Mouse (Mus musculus): Measurements from ENCODE around the gene Plaur. TPM values are rescaled to one million over a fixed set of nuclear protein-coding genes. Genes with fewer than 3 reads are reported as not detected.
A peak's percentile ranks its signal among the peaks of the same experiment; 100 is the strongest.

Plaur gene
- polyA plus RNA-seq (2015; fragmentation: Nextera tagmentation; extraction: Ambion mirVana), result 14.4 and 15.3 TPM in 2 replicates

DNA sequence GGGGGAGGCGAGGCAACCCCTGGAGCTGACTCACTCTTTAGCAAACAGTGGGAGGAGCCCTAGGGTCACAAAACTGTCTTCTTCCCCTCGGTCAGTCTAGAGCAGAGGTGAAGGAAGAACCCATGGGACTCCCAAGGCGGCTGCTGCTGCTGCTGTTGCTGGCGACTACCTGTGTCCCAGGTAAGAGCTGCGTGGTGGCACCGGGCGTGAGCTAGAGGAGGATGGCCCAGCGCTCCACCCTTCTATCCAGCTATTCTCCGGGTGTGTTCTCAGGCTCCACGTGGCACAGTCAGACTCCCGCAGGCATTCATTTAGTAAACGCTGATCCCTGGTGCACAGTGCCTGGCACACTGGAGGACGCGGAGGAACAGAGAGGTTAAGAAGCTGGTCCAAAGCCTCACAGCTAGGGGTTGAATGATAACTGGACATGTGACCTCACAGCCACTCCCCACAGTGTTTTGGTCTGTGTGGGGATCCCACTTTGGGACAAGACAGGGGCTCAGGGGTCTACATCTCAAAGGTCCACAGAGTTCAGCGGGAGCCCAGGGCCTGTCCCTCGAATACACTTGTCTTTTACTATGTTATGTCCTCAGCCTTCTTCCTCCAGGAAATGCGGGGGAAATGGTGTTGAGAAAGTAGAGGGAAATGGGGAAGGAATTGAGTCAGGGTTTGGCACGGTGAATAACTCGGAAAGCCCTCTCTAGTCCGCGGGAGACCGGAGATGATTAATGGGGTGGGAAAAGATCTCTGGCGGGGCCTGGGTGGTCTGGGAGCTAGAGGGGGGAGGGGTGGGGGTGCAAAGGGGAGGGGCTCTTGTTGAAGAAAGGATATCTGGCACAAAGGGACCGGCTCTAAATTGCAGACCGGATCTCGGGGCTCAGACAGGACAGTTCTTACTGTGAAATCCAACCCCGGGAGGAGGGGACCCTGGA lies at the start of gene Plaur:
Plaur (plus strand) TSS at position 97 of the 932 bp plus-strand sequence.
- Histone ChIP-seq H3K9ac (peak within 1 kb of the TSS; percentile 47; the same call in 1 of the 2 replicates), H3K36me3 (0 out of 2 replicates have a peak, but pooled peaks cover 8% of the 10 kb centered on the region), H3K4me3 (replicated peaks) (peak within 1 kb of the TSS; percentile 43), H3K4me2 (peak within 1 kb of the TSS; percentile 62), H3K27me3 (no peaks in the 10 kb centered on the region), H3K4me1 (peaks cover 39% of the 10 kb centered on the region), H3K27ac (peak within 1 kb of the TSS; percentile 87), H3K9me3 (replicated peaks) (no peaks in the 10 kb centered on the region)
- peak; percentile 72 for ATAC-seq (replicated peaks; ENCODE audit: low FRiP score)
- WGBS, result 4% methylated on average over 27 of the region's 27 CpGs

DNA sequence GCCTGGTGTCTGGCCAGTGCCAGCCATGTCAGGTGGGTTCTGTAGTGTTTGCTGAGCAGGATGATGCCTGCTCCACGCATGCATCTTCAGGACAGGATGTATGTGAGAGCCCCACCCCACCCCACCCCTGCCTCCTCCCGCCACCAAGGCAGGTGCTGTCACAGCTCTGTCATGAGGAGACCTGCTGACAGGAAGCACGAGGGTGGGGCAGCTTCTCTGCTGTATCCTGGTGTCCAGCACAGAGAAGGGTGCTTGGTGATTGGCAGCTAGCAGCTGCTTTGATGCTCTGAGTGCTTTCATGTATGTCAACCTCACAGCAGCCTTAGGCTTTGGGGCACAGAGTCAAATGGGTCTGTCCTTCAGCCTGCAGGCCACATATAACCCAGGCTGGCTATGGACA lies 48.7 kb upstream of the Plaur start:
- Histone ChIP-seq H3K4me2 (no peak overlapping the region), H3K4me3 (replicated peaks) (no peak overlapping the region), H3K36me3 (peaks cover 18% of the 10 kb centered on the region), H3K27me3 (no peaks in the 10 kb centered on the region), H3K27ac (no peak overlapping the region), H3K4me1 (peaks cover 6% of the 10 kb centered on the region; the same call in 1 of the 2 replicates), H3K9ac (no peak overlapping the region), H3K9me3 (replicated peaks) (no peaks in the 10 kb centered on the region)
- no peak for ATAC-seq (replicated peaks; ENCODE audit: low FRiP score)
- WGBS, result 79% methylated on average over 3 of the region's 3 CpGs

DNA sequence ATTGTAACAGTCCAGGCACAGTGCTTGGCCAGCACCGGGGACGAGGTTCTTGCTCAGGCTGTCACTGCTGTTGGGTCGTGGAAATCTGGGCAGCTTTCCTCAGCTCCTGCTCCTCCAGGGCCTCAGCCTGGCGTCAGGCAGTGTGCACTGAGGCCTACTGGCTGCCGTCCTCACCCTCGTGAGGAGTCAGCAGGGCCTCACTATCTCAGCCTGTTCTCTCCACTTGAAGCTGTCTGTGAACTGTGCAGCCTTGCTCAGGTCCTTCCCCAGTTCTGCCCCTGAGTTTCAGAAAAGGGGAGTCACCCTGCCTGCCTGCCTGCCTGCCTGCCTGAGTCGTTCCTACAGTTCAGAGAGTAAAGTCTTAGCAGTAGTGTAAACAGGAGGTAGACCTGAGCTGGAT lies 47.0 kb upstream of the Plaur start:
- 82% methylated on average over 7 of the region's 7 CpGs for WGBS
- H3K4me1 ChIP-seq, result no peaks in the 10 kb centered on the region
- H3K27me3 ChIP-seq, result no peaks in the 10 kb centered on the region
- H3K36me3 ChIP-seq, result peaks cover 21% of the 10 kb centered on the region
- no peak overlapping the region for H3K27ac ChIP-seq
- no peaks in the 10 kb centered on the region for H3K9me3 ChIP-seq (replicated peaks)
- no peak for ATAC-seq (replicated peaks; ENCODE audit: low FRiP score)
- no peak overlapping the region for H3K4me2 ChIP-seq
- no peak overlapping the region for H3K9ac ChIP-seq
- no peak overlapping the region for H3K4me3 ChIP-seq (replicated peaks)

DNA sequence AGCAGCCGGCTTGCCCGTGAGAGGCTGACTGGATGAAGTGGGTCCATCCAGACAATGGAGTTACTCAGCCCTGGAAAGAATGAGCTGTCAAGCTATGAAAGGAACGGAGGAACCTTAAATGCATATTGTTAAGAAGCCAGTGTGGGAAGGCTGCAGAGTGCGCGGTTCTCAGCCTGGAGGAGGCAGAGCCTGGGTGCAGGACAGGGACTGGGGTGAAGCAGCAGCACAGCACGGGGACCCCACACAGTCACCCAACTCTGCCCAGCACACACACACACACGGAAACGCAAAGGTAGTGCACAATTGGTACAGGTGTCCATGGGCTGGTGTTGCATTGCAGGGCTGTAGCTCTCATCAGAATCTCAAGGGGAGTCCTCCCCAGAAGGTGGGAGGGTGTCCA lies 42.7 kb upstream of the Plaur start:
- no peak for ATAC-seq (replicated peaks; ENCODE audit: low FRiP score)
- 90% methylated on average over 8 of the region's 8 CpGs for WGBS

DNA sequence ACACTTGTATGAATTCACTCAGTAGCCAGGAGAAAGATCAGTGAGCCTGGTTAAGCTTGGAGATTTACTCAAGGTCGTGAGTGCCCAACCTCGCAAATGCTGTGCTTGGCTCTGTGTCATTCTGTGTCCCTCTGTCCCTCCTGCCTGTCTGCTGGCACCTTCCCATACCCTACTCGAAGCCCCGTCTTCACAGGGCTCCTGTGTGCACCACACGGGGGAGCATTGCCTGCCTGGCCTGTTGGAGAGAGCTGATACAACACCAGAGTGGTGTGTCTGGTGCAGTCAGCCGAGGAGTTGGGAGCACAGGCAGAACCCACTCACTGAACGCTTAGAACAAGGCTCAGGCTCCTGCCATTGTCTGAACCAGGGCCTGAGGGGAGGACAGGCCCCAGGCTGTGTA lies 40.6 kb upstream of the Plaur start:
- no peaks in the 10 kb centered on the region for H3K27me3 ChIP-seq
- no peak overlapping the region for H3K4me2 ChIP-seq
- H3K4me1 ChIP-seq, result peaks cover 9% of the 10 kb centered on the region
- no peak overlapping the region for H3K4me3 ChIP-seq (replicated peaks)
- WGBS, result 75% methylated on average over 7 of the region's 7 CpGs
- H3K36me3 ChIP-seq, result peaks cover 31% of the 10 kb centered on the region
- no peak for ATAC-seq (replicated peaks; ENCODE audit: low FRiP score)
- no peak overlapping the region for H3K27ac ChIP-seq
- H3K9me3 ChIP-seq (replicated peaks), result no peaks in the 10 kb centered on the region
- no peak overlapping the region for H3K9ac ChIP-seq

More for the DNA sequence above, 42.7 kb upstream of the Plaur start:
- Histone ChIP-seq H3K36me3 (peaks cover 37% of the 10 kb centered on the region), H3K4me1 (peaks cover 8% of the 10 kb centered on the region), H3K9me3 (replicated peaks) (no peaks in the 10 kb centered on the region), H3K27me3 (no peaks in the 10 kb centered on the region), H3K4me3 (replicated peaks) (no peak overlapping the region), H3K4me2 (no peak overlapping the region), H3K9ac (no peak overlapping the region), H3K27ac (no peak overlapping the region)

DNA sequence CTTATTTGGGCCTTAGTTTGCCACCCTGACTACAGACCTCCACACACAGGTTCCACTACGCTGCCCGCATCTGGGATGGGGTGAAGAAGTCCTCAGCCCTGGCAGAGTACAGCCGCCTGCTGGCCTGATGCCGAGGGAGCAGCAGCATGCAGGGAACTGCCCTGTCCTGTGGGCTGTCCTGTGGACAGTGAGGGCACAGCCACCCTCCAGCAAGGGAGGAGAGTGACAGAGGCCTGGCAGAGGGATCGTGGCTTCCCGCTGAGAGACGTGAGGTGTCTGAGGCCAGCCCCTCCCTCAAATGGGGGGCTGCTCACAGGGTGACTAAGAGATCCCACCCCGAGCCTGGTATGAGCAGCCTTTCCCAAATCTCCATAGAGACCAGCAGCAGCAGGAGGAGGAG lies 40.0 kb upstream of the Plaur start:
- no peaks in the 10 kb centered on the region for H3K27me3 ChIP-seq
- H3K27ac ChIP-seq, result no peak overlapping the region
- no peaks in the 10 kb centered on the region for H3K9me3 ChIP-seq (replicated peaks)
- H3K36me3 ChIP-seq, result peaks cover 30% of the 10 kb centered on the region
- H3K4me3 ChIP-seq (replicated peaks), result no peak overlapping the region
- ATAC-seq (replicated peaks; ENCODE audit: low FRiP score), result 0 out of 2 replicates have a peak, but pooled peaks have one; percentile 22
- H3K4me1 ChIP-seq, result peaks cover 9% of the 10 kb centered on the region
- WGBS, result 73% methylated on average over 8 of the region's 8 CpGs
- H3K4me2 ChIP-seq, result no peak overlapping the region
- no peak overlapping the region for H3K9ac ChIP-seq

DNA sequence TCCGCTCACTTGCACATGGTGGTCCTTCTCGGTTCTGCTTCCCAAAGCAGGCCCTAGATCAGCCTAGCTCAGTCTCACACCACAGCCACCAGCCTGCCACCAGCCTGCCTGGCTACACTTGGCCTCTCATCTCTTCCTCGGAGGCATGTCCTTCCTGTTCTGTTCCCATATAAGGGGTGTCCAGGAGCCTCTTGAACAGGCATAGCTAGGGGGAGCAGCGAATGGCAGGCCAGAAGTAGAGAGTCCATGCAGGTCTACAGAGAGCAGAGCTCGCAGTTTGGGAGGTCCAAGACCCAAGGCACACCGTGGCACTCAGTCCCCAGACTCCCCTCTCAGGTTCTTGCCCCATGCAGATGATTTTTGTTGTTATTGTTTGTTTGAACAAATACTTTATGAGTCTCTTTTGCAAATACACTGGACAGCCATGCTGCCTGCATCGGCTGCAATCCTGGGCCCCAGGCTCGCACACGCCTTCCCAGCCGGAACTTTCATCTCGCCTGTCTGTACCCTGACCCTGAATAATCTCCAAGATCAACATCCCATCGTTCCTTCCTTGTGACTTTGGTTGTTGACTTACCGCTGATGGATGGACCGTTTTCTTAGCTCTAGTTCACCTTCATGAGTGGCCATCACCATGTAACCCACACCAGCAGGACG lies 39.0 kb upstream of the Plaur start:
- H3K9ac ChIP-seq, result no peak overlapping the region
- no peaks in the 10 kb centered on the region for H3K9me3 ChIP-seq (replicated peaks)
- H3K27me3 ChIP-seq, result no peaks in the 10 kb centered on the region
- ATAC-seq (replicated peaks; ENCODE audit: low FRiP score), result no peak
- no peak overlapping the region for H3K4me3 ChIP-seq (replicated peaks)
- no peak overlapping the region for H3K27ac ChIP-seq
- 73% methylated on average over 15 of the region's 15 CpGs for WGBS
- peaks cover 9% of the 10 kb centered on the region for H3K4me1 ChIP-seq
- H3K4me2 ChIP-seq, result no peak overlapping the region
- H3K36me3 ChIP-seq, result peaks cover 30% of the 10 kb centered on the region

DNA sequence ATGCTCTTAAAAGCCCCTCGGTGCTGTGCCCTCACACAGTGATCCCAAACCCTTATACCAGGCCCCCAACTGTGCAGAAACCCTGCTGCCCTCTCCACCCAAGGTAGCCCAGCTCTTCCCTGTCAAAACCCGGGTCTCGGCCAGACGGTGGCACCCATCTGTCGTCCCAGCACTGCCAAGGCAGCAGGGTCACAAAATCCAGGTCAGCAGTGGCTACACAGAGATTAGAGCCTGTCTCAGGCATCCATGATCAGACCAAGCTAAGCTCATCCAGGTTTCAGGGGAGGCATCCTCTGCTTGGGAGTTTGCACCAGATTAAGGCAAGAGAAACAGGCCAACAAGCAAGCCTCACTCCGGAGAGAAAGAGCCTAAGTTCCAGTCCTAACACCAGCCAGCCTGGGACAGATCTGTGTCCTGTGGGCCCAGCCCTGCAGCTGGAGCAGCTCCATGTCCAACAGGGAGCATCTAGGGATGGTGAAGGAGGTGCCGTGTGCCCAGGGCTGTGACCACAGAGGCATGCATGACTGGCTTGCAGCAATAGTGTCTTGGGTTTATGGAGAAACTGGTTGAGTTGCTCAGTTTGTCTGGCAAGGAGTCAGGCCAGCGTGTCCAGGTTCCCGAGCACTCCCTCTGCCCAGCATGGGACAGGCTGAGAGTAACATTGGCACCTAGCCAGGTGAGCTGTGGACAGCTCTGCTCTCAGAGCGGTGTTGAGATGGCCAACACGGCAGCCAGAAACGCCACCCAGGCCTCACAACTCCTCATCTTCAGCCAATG lies 38.1 kb upstream of the Plaur start:
- Histone ChIP-seq H3K4me3 (replicated peaks) (no peak overlapping the region), H3K9ac (no peak overlapping the region), H3K27me3 (no peaks in the 10 kb centered on the region), H3K9me3 (replicated peaks) (no peaks in the 10 kb centered on the region), H3K4me1 (peaks cover 9% of the 10 kb centered on the region), H3K4me2 (no peak overlapping the region), H3K27ac (no peak overlapping the region; the same call in 1 of the 2 replicates), H3K36me3 (peaks cover 30% of the 10 kb centered on the region)
- peak; percentile 67 for ATAC-seq (replicated peaks; ENCODE audit: low FRiP score)
- 68% methylated on average over 12 of the region's 12 CpGs for WGBS

DNA sequence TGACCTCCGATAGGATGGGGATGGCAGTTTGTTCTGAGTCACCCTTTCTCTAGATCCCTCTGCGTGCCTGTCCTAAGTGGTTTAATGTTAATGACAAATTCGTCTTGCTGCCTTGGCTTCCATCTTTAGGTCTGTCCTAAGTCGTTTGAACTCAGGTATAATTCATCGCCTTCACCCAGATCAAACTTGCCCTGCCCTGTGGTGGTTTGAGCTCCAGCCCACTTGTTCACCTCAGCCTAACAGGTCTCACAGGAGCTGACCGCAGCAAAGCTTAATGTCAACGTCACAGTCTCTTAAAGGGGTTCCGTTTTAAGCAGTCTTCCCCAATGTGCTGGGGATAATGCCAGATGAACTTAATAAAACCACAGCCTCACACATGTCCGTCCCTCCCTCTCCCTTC lies 36.4 kb upstream of the Plaur start:
- H3K27ac ChIP-seq, result no peak overlapping the region

DNA sequence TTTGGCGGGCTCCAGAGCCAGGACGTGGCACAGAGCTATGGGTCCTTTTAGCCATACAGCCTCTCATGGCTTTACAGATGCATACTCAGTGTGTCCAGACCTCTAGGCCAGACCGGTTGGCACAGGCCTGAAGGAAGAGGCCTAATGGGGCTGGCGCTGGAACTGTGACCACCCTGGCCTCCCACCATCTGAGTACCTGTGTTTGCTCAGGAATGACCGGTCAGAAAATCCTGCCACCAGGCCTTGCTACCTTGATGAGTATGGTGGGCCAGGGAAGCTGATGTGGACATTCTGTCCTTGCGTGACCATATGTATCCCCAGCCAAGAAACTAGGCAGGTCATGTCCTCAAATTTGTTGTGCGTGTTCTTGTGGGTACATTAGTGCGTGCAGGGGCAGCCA lies 35.1 kb upstream of the Plaur start:
- peaks cover 12% of the 10 kb centered on the region for H3K4me1 ChIP-seq
- no peak for ATAC-seq (replicated peaks; ENCODE audit: low FRiP score)
- WGBS, result 95% methylated on average over 8 of the region's 8 CpGs
- no peak overlapping the region for H3K27ac ChIP-seq
- peaks cover 2% of the 10 kb centered on the region; the same call in 1 of the 2 replicates for H3K27me3 ChIP-seq
- no peak overlapping the region for H3K4me2 ChIP-seq
- no peaks in the 10 kb centered on the region for H3K9me3 ChIP-seq (replicated peaks)
- H3K36me3 ChIP-seq, result peaks cover 4% of the 10 kb centered on the region; the same call in 1 of the 2 replicates
- H3K9ac ChIP-seq, result no peak overlapping the region
- no peak overlapping the region for H3K4me3 ChIP-seq (replicated peaks)

More for the DNA sequence above, 36.4 kb upstream of the Plaur start:
- peaks cover 14% of the 10 kb centered on the region for H3K36me3 ChIP-seq
- no peak overlapping the region for H3K4me2 ChIP-seq
- H3K4me1 ChIP-seq, result peaks cover 12% of the 10 kb centered on the region
- H3K9ac ChIP-seq, result no peak overlapping the region
- 78% methylated on average over 9 of the region's 9 CpGs for WGBS
- ATAC-seq (replicated peaks; ENCODE audit: low FRiP score), result no peak
- H3K9me3 ChIP-seq (replicated peaks), result no peaks in the 10 kb centered on the region
- H3K27me3 ChIP-seq, result no peaks in the 10 kb centered on the region
- H3K4me3 ChIP-seq (replicated peaks), result no peak overlapping the region

DNA sequence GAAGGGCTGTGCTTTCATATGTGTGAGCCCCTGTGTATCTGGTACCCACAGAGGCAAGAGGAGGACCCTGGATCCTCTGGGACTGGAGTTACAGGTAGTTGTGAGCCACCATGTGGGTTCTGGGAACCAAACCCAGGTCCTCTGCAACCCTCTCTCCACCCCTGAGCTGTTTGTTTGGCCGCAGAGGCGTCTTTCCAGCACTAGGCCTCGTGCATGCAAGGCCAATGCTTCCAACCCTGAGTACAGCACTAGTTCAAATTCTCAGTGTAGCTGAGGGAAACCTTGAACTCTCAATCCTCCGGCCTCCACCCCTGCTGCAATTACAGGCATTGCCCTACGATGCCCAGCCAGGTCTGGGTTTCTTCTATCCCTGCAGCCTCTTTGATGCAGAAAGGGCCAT lies 33.6 kb upstream of the Plaur start:
- no peaks in the 10 kb centered on the region for H3K36me3 ChIP-seq
- H3K4me2 ChIP-seq, result no peak overlapping the region
- peaks cover 16% of the 10 kb centered on the region; the same call in 1 of the 2 replicates for H3K27me3 ChIP-seq
- peaks cover 12% of the 10 kb centered on the region for H3K4me1 ChIP-seq
- H3K27ac ChIP-seq, result no peak overlapping the region
- ATAC-seq (replicated peaks; ENCODE audit: low FRiP score), result no peak
- no peaks in the 10 kb centered on the region for H3K9me3 ChIP-seq (replicated peaks)
- H3K9ac ChIP-seq, result no peak overlapping the region
- H3K4me3 ChIP-seq (replicated peaks), result no peak overlapping the region
- WGBS, result 91% methylated on average over 5 of the region's 5 CpGs

All from kidney, embryonic 15.5 days (tissue).